Mouse (Mus musculus) urinary bladder, adult 18-20 months (tissue): Measurements from ENCODE around the gene Mob3b.

Experiments used
- DNase-seq, 2 experiments: peaks; one replicate each; pipeline ENCODE4 v3.0.0; 2022; ENCODE audit warnings: low spot score in 2 of 2, mixed read lengths in 2 of 2

Mob3b gene

DNA sequence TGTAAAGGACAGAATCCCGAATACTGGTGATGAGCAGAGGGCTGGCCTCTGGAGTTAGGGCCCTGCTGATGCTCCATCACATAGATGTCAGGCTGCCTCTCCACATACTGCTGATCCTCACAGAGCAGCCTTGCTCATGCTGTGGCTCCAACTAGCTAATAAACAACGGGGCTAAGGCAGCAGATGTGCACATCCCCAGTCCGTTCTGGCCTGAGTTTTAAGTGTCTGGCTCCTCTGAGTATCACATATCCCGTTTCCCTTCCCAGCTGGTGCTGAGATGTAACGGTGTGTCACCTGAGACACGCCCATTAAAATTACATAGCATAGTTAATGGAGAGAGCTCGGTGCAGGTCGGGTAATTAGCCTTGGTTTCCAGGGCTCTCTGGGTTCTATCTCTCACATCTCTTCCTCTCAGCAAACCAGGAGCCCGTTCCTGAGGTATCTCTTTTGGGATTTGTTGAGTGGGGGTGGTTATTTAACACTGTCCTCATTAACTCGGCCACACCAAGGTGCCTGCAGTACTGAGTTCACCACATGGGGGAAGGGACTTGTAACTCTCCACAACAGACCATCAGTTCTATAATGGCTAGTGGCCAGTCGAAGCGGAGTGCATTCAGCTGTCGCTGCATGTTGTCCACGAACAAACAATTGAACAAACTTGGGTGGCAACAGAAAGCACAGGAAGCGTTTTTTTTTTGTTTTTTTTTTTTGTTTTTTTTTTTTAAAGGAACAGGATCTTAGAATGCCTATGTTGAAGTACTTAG, 92.0 kb downstream of the Mob3b start:
- no peak for DNase-seq

DNA sequence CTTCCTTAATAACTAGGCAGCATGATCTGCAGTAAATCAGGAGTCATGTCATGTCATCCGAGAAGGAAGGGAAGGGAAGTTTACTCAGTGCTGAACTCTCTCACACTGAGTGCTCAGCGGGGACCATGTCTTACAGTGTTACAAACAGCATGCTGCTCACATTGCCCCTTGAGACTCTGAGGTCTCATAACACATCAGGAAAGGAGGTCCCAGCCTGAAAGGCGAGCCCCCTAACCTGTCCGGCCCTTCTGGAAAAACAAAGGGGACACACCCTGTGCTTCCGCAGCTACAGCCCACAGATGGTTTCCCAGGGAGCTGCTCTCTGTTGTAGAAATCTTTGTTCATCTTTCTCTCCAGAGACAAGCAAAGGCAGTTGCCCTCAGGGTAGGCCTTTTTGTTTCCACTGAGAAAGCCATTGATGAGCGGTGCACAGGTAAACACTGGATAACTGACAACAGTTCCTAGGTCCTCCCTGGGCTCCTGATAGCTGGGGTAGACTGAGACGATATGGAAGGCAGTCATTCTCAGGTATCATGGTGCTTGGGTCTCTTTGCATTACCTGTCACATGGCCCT, 94.1 kb downstream of the Mob3b start:
- DNase-seq, result no peak

DNA sequence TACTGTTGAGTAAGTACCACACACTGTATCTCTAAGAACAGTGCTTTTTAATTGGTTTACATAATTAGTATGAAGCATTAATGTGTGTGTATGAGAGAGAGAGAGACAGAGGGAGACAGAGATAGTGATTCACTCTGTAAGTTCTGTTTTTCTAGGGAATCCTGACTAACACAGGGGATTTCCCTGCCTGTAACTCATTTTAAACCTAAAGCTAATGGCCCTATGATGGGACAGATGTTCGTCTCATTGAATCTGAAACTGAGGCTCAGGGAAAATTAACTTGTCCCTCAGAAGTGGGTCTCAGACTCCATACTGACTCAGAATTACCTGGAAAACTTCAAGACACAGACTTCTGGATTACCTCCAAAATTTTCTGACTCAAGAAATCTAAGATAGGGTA, 96.3 kb downstream of the Mob3b start:
- no peak for DNase-seq

DNA sequence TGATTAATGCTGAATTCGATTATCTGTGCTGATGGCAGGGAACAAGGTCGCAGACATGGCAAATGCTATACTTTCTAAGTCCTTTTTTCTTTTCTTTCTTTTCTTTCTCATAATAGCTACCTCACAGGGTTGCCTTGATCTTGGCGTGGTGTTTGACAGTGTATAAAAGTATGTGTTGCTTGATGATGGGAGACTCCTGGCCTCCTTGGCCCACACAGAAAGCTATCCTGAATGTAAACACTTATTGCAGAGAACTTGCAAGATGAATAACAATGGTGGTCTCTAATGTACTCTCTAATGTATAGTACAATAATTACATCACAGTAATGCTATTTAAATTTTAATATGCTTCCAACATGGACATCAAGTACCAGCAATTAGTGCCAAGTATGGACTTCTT, 96.9 kb downstream of the Mob3b start:
- no peak for DNase-seq

DNA sequence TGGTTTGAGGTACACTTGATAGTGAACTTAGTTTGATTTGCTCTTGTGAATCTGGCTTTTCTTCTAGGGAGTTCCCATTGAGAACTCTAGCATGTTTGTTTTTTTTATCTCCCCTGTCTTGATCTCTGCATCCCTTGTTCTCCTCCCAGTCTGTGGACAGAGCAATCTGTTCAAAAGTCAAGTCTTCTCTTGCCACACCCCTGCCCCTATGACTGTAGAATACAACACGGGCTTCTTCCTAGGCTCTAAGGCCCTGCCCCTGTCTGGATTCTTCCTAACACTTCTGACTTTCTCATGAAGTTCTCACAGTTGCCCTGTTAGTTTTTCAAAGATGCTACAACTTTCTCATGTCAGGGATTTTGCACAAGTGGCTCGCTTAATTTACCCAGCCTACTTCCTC, 102.9 kb downstream of the Mob3b start:
- no peak for DNase-seq

DNA sequence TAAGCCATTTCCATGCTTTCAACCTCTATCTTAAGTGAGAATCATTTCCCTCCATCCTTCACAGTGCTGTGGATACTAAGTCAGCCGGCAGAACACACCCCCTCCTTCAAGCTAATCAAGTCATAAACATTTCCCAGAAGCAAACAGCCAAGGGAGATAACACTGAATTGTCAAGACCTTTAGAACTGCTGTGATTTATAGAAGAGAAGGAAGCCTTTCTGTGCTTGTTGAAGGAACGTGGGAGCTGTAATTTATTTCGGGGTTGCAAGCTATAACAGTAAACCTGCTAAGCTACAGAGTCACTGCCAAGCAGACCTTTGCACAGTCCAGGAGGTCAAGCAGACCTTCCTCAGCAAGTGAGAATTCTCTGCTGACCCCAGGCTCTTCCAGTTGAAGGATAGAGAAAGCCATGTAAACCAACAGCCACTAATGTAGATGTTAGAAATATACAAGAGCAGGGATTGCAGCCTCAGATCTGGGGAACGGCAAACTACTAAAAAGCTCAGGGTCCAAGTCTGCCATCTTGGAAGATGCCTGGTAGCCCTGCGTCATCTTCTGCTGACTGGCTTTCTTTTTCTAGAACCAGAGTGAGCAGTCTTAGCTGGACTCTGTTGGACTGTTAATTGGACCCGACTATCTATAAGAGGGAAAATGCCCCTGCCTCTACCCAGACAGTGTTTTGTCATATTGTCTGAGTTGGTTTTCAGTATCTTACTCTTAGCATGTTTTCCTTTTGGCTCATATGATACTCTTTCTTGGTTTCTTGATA, 104.9 kb downstream of the Mob3b start:
- DNase-seq, result no peak

DNA sequence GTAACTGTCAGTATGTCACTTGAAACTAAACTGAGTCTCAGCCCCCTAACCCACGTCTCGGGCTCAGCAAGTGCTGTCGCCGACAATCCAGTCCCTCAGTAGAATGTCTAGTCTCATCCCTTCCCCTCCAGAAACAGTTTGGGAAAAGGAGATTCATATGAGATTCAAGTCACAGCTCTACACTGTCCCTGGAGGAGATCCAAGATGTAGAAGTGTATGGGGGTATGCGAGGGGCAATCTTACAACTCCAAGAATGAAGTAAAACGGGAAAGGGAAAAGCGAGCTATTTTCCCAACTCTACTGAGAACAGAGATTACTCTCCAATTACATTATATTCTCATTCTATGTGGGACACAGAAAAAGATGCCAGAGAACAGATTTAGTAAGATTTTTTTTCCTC, 106.1 kb downstream of the Mob3b start:
- DNase-seq, result no peak

DNA sequence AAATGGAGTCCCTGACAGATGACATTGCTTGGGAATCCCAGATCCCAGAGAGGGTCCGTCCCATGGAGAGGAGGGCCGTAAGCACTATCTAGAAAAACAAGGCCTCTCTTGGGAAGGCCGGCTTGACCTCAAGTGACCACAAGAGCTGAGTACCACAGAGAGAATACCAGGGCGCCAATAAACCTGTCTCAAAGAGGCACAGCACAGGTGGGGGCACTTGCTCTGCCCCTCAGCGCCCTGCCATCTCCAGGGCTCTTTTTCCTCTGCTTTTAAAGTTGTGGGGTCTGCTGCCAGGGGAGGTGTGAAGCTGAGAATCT, 107.6 kb downstream of the Mob3b start:
- DNase-seq, result no peak

DNA sequence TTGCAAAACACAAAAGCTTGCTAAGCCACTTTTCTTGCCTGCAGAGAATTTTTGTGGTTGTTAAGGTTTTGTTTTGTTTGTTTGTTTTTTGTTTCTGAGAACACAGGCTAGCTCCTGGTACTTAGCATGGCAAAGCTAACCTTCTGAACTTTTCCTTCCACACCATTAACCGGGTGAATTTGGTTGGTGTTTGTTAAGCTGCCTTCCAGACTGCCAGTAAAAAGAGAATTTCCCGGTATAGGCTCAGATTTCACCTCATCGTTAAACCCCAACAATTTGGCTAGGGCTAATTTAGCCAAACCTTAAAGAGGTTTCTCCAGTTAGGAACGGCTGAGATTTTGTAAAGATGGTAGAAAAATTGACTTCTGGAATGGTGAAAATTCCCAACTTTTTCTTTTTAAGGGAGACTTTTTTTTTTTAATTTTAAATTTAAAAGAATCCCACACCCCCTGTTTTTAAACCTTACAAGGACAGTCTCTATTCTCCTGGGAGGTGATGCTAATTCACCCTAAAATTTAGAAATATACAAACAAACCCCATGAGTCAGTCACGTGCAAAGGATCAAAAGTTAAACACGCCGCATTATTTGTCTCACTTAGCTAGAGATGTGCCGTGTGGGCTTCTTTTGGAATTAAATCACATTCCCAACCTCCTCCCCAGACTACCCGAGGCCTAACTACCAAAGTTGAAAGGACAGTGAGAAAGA, 108.1 kb downstream of the Mob3b start:
- DNase-seq, result no peak

DNA sequence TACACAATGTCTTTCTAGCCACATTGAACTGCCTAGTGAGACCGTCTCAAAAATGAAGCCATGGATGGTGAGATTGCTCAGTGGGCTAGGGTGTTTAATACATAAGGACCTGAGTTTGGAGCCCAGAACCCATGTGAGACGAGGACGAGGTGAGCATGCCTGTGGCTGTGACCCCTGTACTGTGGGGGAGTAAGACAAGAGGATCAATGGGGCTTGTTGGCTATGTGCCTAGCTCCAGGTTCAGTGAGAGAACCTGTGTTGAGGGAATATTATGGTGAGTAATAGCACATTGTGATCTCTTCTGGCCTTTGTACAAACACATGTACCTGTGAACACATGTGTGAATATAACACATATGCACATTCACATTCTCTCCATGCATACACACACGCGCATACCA, 116.4 kb downstream of the Mob3b start:
- no peak for DNase-seq

DNA sequence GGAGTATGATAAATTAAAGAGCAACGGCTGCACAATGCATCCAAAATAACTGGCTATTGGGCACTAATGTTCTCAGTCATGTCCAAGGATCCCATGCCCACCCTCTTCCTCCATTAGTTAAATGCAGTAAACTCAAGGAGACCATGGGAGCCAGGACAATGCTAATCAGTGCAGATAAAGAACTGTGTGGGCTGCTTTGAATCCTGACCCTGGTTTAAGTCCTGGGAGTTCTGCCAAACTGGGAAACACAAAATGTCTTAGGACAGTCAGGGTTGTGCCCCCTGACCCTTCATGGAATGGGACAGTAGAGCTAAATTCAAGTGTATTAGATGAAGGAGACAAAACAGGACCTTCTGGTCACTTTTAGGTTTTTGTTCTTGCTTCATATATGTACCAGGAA, 117.0 kb downstream of the Mob3b start:
- DNase-seq, result no peak

DNA sequence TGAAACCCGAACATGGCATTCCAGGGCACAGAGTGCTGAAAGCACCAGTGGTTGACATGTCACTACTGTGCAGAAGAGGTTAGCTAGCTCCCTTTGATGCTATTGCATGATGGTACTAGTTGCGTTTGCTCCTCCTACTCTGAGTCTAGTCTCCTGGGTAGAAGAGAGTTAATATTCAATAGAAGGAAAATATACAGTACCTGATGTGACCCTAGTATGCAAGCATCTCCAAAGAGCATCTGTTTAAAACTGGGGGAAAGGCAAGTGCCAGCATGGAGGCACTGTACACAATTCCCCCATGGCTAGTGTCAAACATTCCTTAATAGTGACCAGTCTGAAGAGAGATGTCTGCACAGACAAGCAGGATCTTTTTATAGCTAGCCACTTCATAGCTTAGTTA, 119.5 kb downstream of the Mob3b start:
- no peak for DNase-seq

DNA sequence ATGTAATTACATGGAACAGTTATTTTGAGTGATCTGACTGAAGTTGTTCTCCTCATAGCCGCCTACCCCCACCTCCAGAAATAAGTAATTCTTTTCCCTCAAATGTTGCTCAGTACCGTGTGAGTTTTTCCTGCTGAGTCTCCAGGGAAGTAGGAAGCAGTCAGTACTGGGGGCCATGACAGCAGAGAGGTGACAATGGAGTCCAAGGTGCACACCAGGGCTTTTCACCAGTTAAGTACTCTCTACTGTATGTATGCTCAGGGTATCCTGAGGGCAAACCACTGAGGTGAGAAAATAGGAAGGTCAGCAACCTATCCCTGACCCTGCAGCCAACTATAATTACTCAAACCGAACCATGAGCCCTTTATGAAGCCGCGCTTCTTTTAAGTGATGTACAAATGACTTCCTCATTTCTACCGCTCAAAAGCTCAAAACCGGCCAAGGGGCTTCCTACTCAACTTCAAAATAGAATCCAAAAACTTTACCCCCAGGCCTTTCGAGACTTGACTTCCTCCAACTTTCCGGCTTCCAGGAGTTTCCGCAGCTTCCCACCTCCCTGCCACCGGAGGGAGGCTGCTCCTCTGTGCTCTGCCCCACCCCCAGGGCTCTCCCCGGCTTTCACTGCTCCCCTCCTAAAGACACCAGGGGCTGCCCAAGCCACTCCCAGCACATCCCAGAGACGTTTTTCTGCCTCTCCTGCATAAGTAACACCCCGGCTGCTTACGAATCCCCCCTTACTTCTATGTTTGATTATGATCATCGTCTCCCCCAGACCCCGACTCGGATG, 122.6 kb downstream of the Mob3b start:
- no peak for DNase-seq

DNA sequence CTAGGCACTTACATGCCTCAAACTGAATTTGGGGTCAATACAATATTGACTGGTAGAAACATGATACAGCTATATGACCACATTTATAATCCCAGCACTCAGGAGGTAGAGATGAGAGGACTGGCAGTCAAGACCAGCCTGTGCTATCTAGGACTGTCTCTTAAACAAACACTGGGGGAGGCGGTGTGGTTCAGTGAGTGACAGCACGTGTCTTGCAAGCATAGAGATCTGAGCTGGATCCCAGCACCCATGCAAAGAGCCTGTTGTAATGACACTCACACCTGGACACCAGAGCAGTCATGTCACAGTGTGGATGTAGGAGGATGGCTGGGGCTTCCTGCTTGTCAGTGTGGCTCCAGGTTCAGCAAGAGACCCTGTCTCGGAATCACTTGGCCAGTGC, 124.5 kb downstream of the Mob3b start:
- no peak for DNase-seq

DNA sequence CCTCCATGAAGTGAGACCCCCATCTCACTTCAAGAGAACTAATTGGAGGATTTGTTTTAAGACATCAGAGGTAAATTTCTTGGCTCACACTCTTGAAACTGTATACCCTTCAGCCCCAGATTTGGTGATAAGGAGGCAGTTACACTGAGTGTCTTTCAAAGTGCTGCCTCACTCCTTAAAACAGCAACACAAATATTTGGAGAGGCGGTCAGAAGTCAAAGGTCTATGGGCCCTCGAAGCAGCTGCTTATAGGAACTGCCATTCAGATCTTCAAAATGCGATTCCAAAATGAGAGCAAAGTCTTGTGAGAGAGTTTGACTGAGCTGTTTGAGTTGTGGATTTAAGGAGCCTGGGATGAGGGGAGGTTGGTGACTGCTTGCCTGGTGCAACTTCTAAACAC, 125.7 kb downstream of the Mob3b start:
- DNase-seq, result no peak

DNA sequence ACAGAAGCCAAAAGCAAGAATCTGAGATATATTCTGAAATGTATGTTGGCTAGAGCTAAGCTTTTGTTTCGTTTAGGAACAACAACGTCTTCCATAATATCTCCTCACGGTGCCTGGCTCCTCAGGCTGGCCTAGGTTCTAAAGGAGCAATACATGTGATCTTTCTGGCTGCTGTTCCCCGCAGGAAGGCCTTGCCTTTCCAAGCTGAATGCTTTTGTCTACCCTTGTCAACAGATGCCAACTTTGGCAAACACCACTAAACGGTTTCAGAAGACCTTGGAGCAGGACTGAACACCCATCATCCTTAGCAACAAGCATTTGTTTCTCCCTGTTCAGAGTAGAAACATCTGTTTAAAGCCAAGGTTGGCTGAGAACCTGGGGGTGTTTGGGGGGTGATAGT, 126.1 kb downstream of the Mob3b start:
- no peak for DNase-seq

DNA sequence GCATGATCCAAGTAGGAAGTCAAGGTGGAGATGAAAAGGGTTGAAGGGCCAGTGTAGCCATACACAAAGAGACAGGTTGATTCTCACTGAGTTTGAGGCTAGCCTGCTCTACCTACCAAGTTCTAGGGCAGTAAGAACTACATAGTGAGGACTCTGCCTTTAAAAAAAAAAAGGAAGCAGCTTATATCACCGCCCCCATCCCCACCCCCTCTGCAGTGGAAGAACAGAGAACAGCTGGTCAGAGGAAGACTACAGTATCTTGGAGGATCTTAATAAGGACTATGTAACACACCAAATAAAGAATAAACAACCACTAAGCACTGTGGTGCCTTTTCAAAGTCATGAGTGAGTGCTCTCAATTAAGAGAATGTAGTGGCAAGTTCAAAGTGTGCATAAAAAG, 138.9 kb downstream of the Mob3b start:
- DNase-seq, result no peak

DNA sequence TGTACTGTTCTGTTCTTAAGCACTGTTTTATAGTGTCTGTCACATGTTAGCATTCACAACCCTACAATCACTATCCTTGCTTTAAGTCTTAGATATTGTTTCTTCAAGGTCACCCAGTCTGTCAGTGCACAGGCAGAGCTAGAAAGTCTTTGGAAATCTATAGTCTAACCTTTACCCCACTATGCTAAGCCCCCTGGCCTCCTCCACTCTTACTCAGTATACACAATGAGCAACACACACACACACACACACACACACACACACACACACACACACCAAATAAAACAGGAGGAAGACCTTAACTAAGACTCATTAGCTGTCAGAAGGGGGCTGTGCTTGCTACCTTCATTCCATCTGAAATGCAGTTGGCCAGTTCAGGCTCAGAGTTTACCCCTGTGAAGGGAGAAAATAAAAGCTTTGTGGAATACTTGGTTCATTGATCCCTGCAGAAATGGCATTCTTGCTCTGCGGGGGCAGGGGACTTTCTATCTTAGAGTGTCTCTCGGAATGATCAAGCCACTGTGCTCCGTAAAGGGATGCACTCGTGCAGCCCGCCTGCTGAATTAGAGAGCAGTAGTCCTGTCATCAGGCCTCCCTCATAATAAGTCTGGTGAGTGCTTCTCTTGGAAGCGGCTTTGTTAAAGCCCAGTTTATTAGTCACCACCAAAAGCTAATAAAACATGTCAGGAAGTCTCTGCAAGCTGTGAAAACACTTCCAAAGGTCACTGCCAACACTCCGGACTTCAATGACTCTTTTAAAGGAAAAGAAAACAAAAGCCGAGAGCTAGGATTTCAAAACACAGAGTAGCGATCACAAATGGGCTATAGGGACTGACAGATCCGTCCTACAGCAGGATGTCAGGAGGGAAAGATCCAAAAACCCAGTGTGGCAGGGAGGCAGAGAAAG, 144.6 kb downstream of the Mob3b start:
- DNase-seq, result no peak

DNA sequence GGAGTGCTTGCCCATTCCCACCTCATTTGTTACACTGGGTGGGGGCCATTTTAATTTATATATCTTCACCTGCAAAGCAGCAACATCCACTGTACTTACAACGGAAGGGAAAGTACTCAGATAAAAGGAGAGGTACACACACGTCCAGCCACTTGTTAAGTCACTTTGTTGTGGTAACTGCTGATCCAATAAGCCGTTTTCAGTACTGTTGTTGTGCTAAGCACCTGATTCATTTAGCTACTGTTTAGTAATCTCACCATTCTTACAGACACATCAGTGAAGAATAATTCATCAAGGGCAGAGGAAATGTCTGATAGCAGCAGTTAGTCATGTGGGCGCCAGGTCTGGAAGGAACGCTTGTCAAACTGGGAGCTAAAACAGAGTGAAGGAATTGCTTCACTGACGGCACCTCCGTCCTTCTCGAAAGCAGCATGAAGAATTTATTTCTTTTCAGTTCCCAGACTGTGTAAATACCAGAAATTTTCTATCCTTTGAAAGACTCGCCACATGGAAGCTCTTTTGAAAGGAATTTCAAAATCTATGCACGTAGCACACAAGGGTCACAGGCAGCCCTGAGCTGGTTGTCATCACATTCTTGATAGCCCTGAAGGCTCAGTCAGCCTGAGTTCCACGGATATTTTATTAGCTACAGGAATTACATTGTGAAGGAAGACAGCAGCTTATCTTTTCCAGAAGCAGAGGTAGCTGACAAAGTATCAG, 150.6 kb downstream of the Mob3b start:
- no peak for DNase-seq

DNA sequence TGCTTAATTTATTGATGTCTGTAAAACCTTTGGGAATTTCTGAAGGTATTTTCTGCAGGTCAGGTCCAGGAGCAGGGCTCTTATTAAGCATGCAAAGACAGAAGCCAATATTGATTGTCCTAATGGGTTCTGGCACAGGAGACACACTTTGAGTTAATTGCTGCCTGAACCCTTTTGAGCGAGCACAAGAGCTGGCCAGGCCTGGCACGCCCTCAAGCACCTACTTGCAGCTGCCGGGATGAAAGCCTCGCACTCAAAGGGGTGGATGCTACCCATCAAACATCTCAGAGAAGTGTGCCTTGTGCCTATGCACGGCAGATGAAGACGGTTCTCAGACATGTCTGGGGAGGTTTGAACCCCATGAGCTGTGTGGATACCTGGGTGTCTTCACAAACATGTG, 151.2 kb downstream of the Mob3b start:
- no peak for DNase-seq
